Mouse (Mus musculus) WW6 (cell line): Measurements from ENCODE around the gene 4930402H24Rik.

Experiments
- DNase-seq: peaks from one replicate; pipeline ENCODE4 v3.0.0-alpha.2; 2013; ENCODE audit warnings: low read depth, low spot score

Gene 4930402H24Rik

DNA sequence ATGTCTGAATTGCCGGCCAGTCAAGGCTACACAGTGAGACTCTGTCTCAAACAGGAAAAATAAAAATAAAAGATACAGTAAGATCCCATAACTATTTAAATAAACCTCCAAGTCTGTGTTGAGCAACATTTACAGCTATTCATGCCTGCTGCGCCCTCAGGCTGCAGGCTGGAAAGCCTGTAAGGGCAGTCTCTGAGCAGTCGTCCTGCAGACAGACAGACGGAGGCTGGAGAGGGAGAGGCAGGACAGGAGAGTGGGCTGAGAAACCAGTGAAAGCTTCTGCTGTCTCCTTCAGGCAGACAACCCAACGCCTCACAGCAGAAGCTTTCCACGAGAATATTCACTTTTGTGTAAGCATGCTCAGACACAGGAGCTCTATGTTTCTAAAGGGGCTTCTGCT lies 92.5 kb downstream of the 4930402H24Rik start:
- no peak for DNase-seq

DNA sequence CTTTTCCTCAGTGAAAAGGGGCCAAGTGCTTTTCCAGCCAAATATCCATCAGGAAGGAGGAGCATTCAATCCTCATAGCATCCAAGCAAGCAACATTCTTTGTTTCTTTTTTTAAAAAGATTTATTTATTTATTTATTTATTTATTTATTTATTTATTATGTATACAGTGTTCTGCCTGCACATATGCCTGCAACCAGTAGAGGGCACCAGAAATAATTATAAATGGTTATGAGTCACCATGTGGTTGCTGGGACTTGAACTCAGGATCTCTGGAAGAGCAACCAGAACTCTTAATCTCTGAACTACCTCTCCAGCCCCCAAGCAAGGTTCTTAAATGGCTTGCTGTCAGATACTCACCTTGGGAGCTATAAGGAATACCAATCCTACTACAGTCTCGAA lies 93.7 kb downstream of the 4930402H24Rik start:
- DNase-seq = no peak

DNA sequence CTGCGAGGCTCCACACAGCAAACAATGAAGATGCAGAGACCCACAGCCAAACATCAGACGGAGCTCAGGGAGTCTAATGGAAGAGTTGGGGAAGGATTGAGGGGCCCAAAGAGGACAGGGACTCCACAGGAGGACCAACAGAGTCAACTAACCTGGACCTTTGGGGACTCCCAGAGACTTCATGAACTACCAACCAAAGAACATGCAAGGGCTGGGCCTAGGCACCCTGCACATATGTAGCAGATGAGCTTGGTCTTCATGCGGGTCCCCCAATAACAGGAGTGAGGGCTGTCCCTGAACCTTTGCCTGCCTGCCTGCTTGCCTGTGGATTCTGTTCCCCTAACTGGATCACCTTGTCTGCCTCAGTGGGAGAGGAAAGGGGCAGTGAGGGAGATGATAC lies 101.1 kb downstream of the 4930402H24Rik start:
- DNase-seq = no peak

DNA sequence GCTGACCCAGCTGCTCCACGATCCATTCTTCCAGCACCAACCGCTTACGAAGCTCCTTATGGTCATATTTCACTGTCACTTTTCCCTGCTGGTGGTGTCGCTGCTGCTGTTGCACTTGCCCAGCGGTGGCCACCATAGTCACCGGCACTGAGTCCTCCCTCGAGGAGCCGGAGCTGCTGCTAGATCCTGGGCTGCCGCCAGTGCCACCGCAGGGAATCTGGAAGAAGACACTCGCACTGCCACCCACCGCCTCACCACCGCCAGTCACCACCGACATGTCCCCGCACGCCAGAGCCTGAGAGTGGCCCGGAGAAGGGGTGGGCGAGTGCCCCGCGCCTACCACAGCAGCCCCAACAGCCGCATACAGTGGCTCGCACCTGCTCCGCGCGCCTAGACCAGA lies 102.5 kb downstream of the 4930402H24Rik start:
- DNase-seq = peak; percentile 4

DNA sequence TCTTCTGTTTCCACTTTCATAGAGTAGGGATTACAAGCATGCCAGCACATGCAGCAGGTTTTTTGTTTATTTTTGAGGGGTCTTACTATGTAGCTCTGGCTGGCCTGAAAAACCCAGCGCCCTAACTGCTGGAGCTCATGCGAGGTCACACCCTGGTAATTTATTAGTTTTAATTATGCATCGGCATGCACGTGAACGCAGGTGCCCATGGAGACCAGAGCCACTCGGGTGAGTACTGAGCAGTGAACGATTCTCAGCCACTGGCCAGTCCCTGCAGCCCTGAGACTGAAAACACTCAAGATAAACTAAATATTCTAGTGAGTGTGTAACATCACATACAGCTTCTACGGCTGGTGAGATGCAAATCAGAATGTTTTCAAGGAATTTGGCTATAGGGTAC lies 110.5 kb downstream of the 4930402H24Rik start:
- DNase-seq = no peak

DNA sequence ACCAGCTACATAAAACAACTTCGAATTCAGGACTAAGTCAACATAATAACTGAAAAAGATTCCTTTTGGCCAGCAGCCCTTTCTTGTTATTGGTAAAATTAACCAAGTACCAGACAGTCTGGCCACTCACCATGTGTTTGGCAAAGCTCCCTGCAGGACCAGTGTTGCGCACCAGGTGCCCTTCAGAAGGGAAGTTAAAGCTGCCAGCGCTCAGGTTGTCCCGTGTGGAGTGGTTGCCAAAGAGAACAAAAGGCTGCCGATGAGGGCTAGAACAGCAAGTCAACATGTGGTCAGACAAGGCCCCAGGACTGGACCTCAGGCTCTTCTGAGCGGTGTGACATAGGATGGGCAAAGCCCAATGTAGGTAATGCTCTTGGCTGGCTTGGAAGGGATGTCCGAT lies 114.5 kb downstream of the 4930402H24Rik start:
- DNase-seq = no peak

DNA sequence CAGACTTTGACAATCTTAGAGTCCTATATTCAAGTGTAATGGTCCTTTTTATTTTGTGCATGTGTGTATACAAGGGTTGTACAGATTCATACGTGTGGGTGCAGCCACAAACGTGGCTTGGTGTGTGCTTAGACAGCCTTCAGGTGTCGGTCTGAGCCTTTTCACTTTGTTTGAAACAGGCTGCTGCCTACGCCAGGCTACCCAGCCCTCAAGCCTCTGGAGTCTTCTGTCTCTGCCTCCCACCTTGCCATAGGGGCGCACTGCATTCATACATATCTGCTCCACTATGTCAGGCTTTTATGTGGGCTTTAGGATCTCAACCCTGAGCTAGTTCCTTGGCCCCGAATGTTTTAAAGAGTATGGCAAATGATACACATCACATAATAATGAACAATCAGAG lies 116.6 kb downstream of the 4930402H24Rik start:
- DNase-seq = no peak

DNA sequence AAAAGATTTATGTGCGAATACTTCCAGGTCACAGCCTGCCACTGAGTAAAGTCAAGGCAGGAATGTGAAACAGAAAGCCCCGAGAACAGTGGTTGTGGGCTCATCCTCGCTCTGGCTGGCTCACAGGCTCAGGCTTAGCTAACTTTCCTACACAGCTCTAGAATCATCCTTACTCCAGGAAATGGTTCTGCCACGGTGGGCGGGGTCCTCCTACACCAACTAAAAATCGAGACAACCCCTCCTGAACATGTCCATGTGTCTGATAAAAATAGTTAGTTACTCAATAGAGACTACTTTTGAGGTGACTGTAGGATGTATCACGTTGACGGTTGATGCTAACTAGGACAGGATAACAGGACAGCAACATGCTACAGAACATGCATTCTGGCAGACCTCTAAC lies 117.2 kb downstream of the 4930402H24Rik start:
- DNase-seq = no peak

DNA sequence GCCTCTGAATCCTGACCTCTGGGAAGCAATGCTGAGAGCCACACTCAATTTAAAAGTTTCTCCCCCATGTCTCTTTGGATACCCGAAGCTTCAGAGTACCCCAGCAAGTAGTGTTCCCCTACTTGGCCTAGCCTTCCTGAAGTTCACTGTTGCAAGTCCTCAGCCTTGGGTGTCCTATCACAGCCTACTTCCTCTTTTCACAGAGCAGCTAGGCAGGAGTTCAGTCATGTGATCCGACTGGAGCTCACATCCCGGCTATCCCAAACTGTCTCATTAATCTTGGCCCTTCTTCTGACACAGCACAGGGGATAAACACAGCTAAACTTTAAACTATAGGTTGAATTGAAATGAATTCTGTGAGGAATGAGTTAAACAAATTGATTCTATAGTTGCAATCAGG lies 121.3 kb downstream of the 4930402H24Rik start:
- DNase-seq = no peak

DNA sequence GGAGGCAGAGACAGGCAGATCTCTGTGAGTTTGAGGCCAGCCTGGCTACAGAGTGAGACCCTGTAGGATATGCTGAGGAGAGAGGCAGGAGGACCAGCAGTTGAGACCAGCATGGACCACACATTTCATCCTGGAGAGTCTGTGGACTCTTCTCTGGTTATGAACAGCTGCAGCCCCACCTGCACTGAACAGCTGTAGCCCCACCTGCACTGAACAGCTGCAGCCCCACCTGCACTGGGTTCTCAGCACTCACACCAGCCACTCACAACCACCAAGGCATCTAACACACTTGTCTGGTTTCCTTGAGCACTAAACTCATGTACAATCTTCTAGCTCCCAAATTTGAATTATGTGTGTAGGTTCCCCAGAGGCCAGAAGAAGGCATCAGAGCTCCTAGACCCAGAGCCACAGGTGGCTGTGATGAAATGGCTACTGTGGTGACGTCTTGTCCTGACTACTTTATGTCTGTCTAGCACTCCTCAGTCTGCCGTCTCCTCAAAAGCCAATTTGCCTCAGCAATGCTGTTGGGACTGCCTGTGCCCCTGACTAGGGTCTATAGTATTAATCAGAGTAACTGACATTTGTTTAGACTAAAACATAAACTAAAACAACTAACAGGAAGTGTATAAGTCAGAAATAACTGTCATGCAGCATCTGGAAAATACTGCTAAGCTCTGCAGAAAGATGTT lies 125.4 kb downstream of the 4930402H24Rik start:
- DNase-seq = no peak

DNA sequence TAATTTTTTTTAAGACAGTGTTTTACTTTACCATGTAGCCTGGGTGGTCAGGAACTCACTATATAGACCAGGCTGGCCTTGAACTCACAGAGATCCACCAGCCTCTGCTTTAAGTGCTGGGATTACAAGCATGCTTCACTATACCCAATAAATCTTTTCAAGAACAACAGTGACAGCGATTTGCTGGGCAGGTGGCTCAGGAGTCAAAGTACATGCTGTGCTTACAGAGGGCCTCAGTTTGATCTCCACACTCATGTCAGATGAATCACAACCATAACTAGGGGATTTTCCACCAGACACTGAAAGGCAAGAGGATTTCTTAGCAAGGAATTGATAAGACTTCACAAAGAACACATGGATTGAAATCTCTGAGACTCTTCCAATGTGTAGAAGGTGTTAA lies 126.3 kb downstream of the 4930402H24Rik start:
- no peak for DNase-seq

DNA sequence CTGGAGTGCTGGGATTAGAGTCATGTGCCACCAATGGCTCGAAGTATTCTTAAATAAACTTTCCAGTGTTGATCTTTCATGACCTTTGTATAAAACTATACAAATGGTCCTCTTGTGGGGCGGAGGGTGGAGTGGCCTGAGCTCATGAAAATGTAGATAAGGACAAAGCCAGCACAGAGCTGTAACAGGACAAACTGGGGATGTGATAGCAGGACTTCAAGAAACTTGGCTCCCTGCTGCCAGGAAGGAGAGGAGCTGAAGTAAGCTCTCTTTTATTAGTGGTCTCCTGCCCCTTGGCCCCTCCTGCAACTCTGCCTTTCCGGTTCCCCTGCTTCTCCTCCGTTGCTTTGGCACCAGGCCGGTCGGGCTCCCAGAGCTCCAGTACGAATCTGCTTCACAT lies 129.6 kb downstream of the 4930402H24Rik start:
- no peak for DNase-seq

DNA sequence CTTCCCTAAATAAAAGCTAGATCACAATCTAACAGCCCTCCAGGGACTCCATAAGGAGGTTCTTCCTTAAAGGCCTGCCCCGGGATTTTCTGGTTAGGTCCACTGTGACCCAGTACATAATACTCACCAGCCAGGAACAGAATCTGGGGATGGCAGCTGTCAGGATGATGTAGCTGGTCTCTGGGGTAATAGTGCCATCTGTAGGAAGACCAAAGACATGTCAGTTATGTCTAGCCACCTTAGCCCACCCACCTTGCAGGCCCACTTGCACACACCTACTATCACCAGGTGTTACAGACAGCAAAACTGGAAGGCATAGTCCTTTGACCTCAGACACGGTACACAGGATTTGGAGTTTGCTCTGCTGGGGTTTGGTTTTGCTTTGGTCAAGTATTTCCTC lies 138.7 kb downstream of the 4930402H24Rik start:
- DNase-seq = no peak

DNA sequence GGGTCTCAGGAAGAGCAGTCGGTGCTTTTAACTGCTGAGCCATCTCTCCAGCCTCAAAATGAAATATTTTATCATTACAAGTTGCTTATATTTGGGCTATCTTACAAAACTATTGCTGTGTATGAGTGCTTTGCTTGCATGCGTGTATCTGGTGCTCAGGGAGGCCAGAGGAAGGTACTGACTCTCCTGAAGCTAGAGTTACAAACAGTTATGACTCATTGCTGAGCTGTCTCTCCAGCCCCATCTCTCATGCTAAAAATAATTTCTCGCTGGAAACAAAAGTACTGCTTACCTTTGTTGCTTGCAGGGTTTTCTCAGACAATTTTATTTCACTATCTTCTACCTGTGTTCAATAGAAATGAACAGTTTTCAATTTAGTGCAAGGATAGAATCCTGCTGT lies 140.8 kb downstream of the 4930402H24Rik start:
- DNase-seq = no peak

DNA sequence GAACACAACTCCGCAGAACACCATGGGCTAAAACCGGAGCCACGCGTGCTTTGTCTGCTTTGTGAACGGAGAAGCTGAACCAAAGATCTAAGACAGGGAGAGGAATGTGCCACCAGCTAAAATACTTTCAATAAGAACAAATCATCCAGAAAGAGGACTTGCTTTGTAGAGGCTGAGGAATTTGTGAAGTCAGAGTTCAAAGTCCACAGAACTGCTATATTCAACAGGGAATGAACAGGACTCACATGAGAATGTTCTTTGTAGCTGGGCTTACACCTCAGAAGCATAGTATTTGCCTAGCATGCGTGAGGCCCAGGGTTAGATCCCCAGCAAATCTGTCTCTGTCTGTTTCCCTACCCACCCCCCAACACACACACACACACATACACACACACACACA lies 145.3 kb downstream of the 4930402H24Rik start:
- DNase-seq = no peak

DNA sequence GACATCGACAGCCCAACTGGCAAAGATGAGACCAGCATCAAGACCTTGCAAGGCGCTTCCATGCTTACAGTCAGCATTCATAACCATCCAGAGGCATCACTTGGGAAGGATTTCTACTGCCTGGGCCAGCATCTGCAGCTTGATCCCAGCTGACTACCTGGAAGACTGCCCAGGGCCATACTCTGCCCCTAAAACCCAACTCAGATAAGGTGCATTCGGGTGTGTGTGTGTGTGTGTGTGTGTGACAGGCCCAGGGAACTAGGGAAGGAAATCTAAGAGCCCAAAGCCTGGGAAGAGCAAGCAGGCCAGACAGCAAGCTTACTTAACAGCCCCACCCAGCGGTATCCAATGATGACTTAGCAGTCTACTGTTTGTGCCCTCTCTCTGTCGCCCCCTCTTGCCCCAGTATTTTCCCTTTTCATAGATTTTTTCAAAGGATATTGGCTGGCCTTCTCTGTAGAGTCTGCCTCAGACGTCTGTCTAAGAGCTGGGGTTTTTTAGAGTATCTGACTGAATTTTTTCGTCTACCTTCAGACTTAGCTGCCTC lies 151.1 kb downstream of the 4930402H24Rik start:
- peak; percentile 31 for DNase-seq

DNA sequence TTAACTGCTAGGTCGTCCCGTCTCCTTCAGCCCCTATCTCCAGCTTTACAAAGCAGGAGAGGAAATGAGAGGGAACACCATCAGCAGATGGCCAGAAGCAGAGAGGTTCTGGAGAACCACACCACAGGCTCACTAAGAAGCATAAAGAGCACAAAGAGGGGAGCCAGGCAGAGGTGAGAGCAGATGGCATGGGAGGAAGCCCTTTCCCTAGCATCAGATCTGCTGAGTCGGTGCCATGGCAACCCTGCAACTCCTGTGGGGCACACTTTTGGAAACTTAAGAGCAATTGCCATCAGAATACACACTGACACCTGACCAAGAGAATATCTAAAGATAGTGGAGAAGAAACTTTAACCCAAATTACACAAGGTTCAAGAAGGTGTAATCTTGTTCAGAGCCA lies 151.6 kb downstream of the 4930402H24Rik start:
- DNase-seq = no peak

DNA sequence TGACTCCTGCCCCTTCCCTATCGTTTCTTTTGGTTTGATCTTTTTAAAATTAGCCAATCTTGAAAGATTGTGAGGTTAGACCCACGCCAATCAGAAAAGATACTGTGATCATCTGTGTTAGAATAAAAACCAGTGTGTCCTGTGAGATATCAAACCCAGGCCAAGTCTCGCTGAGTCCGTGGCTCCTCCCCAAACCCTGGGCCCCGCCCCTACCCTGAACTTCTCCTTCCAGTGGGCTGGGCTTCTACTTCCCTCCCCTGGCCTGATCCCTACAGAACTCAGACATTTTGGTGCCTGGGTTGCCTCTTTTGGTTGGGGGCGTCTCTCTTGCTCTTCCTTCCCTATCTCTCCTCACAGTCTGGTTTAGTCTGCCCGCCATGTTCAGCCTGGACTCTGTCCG lies 155.8 kb downstream of the 4930402H24Rik start:
- DNase-seq = peak; percentile 28

DNA sequence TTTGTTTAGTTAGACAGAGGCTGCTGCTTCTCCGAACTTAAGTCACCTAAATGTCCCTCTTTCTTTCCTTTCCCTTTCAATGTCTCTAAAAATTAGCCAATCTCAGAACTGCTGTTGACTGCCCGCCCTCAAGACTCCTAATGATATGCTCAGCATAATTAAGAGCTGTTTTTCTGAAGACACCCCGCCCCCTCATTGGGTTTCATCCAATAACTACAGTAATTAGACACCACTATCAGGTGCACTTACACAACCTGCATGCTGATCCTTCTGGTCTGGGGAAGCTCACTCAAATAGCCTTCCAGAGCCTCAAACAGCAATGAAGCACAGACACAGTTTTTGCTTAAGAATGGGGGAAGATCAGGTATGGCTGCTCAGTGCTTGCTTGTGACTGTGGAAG lies 156.5 kb downstream of the 4930402H24Rik start:
- DNase-seq = no peak

DNA sequence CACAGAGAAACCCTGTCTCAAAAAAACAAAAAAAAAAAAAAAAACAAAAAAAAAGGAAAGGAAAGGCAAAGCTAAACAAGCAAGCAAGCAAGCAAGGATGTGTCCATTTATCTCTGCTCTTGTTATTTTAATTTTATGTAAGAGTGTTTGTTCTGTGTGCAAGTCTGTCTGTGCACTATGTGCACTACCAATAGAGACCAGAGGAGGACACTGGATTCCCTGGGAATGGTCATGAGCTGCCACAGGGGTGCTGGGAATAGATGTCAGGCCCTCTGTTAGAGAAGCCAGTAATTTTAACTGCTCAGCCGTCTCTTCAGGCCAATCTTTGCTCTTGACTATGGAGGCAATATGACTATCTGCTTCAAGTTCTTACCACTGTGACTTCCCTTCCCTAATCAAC lies 162.6 kb downstream of the 4930402H24Rik start:
- DNase-seq = no peak

DNA sequence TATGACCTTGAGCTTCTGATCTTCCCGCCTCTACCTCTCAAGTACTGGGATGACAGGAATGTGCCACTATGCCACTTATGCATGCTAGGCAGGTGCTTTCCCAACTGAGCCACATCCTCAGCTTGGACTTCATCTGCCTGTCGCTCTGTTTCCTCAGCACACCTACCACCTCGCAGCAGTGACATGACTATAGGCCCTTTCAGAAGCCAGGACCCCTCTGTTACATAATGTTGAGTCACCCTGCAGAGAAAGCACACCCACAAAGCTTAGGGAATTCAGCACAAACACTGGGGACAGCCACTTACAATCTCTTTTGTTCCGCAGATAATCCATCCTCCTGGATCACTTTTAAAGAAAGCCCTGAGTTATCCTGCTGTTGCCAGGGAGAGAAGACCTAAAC lies 166.1 kb downstream of the 4930402H24Rik start:
- no peak for DNase-seq

DNA sequence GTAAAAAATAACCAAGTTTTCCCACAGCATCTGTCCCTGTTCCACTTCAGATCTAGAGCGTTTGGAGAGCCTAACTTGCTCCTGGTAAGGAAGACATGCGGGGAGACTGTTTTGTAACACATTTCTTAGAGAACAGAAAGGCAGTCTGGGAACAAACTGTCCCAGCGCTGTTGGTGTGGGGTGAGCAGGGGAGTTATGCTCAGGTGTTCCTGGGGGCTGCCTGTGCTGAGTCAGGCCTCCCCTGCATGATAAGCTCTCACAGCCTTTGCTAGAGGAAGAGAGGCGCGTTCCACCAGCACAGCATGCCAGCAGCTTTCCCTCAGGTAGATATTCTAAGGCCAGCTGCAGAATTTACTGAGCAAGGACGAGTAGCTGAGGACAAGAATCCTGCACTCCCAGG lies 168.2 kb downstream of the 4930402H24Rik start:
- DNase-seq = no peak

DNA sequence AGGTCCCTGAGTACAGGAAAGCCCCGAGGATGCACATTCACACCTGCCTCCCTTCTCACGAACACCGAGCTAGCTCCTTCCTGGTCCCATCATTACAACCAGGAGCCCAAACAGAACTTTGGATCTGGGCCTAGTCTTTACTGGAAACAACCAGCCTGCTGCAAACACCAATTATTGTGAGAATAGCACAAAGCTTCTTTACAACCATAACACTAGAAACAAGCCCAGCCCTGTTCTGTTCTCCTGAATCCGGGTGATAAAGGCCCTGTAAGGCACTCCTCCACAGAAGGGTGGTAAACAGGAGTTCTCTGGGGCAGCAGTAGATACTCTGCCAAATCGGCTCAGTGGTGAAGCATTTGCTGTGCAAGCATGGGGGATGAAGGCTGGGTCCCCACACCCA lies 170.9 kb downstream of the 4930402H24Rik start:
- DNase-seq = no peak

DNA sequence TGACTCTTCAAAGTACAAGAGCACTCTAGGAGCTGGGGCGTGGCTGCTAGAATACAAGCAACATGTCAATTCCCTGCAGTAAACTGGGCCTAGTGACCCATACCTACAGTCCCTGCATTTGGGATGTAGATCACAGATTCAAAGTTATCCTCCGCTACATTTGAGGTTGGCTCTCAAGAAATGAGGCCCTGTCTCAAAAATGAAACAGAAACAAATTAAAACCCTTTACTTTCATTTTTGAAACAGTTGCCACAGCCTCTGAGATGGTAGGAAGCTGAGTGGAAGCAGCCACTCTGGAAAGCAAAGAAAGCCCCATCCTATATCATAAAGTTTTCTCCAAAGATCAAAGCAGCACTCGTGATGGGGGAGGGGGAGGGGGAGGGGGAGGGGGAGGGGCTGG lies 172.8 kb downstream of the 4930402H24Rik start:
- no peak for DNase-seq
